Mouse (Mus musculus) cerebellum, adult 9-10 months (tissue): ENCODE measurements around the gene Dcaf1.
A peak's percentile ranks its signal among the peaks of the same experiment; 100 is the strongest.

ENCODE experiments used
- DNase-seq: peaks from one replicate; pipeline ENCODE4 v3.0.0; 2022

Dcaf1 gene

GRCm38 (mm10) chr9:106881071-106881755 is 59.5 kb downstream of the Dcaf1 start:
- no peak for DNase-seq

GRCm38 (mm10) chr9:106882176-106882575 is 60.5 kb downstream of the Dcaf1 start:
- DNase-seq: no peak

GRCm38 (mm10) chr9:106883085-106883484 is 61.4 kb downstream of the Dcaf1 start:
- no peak for DNase-seq

DNA sequence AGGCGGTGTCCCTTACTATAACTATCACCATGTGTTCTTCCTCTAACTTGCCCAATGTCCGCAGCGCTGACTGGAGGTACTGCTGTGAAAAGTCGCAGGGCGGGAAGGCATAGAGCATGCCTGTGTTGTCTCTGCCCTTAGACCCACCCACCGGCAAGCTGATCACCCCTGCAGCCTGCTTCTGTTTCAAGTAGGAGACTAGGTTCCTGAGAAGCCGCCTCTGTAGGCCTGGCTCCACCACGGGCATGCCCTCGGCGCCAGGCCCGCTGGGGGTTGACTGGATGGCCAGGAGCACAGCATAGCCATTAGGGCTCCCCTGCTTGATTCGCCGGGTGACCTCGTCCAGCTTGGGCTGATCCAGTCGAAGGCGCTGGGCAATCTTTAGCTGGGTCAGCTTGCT is 62.6 kb downstream of the Dcaf1 start:
- DNase-seq: no peak

GRCm38 (mm10) chr9:106884996-106885900 is 63.6 kb downstream of the Dcaf1 start:
- DNase-seq: peak; percentile 57

DNA sequence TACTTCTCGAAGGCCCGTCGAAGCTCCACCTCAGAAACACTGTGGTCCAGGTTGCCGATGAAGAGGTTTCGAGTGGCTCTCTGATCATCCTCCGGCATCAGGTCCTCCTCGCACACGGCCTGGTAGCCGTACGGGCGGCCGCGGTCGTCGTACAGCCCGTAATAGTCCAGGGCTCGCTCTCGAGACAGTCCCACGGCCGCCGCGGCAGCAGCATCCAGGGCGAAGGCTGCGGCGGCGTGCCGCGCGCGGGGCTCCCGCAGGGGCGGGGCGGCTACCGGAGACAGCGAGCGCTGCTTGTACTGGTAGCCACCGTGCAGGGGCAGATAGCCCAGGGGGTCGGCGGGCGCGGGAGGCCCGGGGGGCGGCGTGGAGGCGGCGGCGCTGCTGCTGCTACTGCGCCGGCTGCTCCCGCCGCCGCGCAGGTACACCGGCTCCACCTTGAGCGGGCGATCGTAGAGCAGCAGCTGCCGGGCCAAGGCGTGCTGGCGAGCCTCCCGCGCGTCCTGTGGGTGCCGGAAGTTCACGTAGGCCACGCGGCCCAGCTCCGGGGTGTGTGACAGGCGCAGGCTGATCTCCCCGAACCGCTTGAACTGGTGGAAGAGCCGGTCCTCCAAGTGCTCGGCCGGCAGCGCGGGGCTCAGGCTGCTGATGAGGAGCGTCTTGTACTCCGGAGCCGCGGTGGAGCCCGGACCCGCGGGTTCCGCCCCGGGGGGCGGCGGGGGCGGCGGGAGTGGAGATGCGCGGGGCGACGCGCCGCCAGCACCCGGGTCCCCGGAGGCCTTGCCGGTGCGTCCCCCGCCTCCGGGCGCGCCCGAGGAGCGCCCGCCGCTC is 64.4 kb downstream of the Dcaf1 start:
- peak; percentile 68 for DNase-seq

DNA sequence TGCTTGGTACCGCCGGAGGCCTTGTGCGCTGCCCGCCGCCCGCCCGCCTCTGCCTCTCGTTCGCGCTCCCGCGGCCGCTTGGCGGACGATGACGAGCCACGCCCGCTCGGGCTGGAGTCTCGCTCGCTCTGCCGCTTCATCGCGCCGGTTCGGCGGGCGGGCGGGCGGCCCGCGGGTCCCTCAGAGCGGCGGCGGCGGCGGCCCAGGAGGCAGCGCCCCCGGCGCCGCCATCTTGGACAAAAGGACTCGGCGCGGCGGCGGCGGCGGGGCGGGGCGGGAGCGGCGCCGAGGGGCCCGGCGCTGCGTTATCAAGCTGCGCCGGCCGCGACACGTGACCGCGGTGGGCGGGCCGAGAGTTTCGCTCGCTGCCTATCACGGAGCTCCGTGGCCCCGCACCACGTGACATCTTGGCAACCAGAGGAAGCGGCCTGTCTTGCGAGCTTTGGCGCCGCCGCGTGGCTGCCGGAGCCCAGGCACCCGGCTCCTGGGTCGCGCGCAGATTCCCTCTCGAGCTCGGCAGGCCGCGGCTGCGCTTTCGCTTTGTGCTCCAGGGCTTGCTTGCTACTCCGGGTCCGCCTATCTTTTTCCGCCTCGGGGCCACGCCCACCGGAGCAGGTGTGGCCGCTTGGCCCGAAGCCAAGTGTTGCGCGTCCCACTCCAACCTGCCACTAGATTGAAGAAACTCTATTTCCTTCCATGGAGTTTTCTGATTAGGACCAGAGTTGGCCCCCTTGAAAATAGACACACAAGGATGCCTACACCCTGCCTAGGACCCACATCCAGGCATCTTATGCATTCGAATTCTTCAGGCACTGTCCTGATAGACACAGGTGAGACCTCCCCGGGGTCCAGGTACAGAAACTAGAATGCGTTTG is 65.4 kb downstream of the Dcaf1 start, which contains the start of gene Rbm15b:
Rbm15b (minus strand) TSS at position 601 of the 875 bp plus-strand sequence.
- DNase-seq: peak; percentile 98

- DNase-seq: peak; percentile 55
Measured at GRCm38 (mm10) chr9:106888346-106888745, 66.7 kb downstream of the Dcaf1 start.

DNA sequence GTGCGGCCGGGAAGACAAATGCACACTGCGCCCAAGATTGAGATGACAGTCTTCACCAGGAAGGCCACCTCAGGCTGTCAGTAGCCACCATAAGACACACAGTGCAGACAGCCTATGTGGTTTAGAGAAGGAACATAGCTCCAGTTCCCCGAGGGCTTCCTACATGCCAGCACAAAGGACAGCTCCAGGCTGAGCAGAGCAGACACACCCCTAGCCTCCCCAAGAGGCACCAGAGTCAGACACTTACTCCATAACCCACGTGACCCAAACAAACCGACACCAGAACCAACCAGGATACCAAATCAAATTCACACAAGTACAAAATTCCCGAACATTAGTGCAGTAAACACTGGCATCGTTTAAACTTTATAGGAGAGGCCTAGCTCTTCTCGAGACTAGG is 67.6 kb downstream of the Dcaf1 start:
- DNase-seq: peak; percentile 26

GRCm38 (mm10) chr9:106890496-106891240 is 69.0 kb downstream of the Dcaf1 start:
- peak; percentile 55 for DNase-seq

DNA sequence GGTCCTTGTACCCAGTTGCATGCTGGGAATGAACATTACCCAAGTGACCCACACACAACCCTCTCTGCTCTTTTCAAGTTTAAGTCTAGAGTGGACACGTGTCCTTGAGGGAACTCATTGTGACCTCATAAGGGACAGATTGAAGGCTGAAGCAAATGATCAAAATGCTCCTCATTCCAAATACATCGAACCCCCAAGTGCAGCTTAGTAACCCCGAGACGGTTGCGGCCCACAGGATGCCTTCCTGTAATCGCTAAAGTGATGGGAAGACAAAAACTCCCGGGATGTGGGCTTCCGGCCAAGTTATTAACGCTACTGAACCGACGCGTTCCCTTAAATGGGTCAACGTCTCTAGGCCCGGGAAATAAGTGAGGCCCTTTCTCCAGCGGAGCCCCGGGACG is 69.7 kb downstream of the Dcaf1 start:
- DNase-seq: peak; percentile 79

- peak; percentile 98 for DNase-seq
Measured at GRCm38 (mm10) chr9:106891829-106892551, 70.3 kb downstream of the Dcaf1 start, which contains the start of gene Manf. Gene Manf, minus strand, starts transcription at chr9:106891979.

DNA sequence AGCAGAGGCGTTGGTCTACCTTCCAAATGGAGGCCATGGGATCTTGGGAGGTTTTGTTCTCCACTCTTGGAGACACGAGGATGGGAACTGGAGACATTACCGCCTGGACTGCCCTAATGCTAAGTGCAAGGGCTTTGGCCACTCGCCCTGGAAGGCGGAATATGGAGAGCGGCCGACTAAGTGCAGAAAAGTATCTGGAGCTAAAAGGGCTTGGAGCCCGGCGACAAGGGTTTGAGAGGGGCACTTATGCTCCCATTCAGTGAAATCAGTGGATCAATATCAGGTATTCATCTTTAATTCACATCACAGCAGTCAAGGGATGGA is 70.8 kb downstream of the Dcaf1 start:
- DNase-seq: no peak

DNA sequence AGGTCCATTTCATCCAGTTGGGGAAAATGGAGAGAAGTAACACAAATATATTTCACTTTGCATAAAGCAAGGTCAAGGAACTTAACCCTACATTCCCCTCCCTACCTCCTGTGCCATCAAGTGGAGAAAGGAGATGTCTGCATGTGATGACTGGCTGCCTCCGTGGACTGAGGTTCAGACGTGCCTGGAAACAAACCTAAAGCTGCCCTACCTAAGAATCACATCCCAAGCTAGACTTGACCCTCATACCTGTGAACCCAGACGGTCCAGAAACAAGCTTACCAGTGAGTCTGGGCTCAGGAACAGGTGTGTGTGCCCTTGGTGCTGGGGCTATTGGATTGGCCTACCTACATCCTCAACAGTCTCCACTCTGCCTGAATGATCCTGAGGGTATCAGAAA is 71.7 kb downstream of the Dcaf1 start:
- DNase-seq: peak; percentile 43

- no peak for DNase-seq
Measured at GRCm38 (mm10) chr9:106898901-106899300, 77.2 kb downstream of the Dcaf1 start.

DNA sequence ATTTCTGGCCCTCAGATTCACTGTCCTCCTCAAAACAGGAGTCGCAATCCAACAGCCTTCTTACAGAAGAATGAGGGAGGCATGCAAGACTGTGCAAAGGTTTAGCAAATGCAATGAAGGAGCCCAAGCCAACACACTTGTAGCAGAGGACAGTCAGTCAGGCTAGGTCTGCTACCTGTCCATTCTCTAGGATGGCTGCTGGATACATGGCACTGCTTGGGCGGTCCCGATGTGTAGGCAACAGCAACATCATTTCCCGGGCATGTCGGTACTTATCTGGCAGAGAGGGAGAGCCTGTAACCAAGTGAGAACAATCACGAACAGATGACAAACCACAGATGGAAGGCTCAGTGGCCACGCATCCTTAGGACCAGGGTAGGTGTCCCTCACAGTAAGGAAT is 79.9 kb downstream of the Dcaf1 start:
- no peak for DNase-seq

GRCm38 (mm10) chr9:106903099-106903790 is 81.6 kb downstream of the Dcaf1 start:
- DNase-seq: no peak

DNA sequence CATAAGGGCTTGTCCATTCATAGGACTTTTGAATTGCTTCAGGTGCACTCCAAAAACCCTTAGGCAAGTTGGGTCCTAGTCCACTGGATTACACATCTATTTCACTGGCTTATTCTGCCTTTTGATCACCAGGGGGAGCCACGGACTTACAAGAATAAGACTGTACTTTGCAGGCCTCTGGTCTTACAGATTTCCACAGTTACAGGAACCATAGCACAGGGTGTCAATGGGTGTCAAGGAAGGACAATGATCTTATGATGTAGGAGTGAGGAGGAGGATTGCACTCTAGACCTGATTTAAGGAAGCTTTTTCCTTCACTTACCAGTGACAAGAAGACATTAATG is 82.1 kb downstream of the Dcaf1 start:
- peak; percentile 44 for DNase-seq

DNA sequence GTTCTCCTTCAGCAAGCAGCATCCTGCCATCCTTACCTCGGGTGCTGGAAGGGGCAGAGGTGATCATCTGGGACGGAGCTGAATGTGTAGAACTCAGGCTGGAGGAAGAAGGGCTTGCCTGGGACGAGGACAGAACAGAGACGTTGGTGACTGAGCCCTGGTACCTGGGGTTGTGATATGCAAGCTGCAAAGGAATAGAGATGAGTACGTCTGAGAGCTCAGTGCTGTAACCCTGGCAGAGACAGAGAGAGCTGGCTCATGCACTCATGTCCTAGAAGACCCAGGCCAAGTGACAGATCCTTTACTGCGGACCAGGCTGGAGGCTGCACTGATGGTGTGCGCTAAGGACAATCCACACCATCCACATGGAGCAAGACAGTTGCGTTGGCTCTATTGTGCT is 84.9 kb downstream of the Dcaf1 start:
- no peak for DNase-seq

DNA sequence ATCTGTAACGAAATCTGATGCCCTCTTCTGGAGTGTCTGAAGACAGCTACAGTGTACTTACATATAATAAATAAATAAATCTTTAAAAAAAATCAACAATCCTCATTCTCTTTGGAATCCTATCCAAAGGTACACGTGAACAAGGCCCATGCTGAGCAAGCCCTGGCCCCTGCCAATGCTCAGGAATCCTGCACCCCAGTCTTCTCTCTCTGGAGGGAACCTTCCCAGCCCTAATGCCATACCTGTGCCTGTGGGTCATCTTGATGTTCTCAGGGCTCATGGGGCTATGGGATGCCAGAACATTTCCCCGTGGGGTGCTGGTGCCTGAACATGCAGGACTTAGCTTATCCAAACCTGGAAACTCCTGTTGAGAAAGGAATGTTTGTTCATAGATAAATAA is 86.5 kb downstream of the Dcaf1 start:
- no peak for DNase-seq
